Mouse (Mus musculus) erythroblast, embryonic 14.5 days (primary cell): ENCODE measurements around the gene Cebpa.

ENCODE experiments used
- GATA1 ChIP-seq: IDR thresholded peaks from 2 replicates; pipeline ENCODE4 v1.6.1; 2012; ENCODE audit warnings: low read length, inconsistent platforms, mixed read lengths
- TAL1 ChIP-seq: IDR thresholded peaks from 3 replicates; pipeline ENCODE4 v1.6.1; 2012; ENCODE audit warnings: low read length, inconsistent platforms, mixed read lengths

- TF ChIP-seq GATA1 (no peak), TAL1 (no peak)
Measured at GRCm38 (mm10) chr7:35118099-35118781, 853 bp upstream of the Cebpa start.
